Mouse (Mus musculus): ENCODE results near the gene Stard5. TPM values are rescaled to one million over a fixed set of nuclear protein-coding genes. Genes with fewer than 3 reads are reported as not detected.

Stard5 gene
- polyA plus RNA-seq, 1 experiment from 2014 or later, result 35.4 TPM

DNA sequence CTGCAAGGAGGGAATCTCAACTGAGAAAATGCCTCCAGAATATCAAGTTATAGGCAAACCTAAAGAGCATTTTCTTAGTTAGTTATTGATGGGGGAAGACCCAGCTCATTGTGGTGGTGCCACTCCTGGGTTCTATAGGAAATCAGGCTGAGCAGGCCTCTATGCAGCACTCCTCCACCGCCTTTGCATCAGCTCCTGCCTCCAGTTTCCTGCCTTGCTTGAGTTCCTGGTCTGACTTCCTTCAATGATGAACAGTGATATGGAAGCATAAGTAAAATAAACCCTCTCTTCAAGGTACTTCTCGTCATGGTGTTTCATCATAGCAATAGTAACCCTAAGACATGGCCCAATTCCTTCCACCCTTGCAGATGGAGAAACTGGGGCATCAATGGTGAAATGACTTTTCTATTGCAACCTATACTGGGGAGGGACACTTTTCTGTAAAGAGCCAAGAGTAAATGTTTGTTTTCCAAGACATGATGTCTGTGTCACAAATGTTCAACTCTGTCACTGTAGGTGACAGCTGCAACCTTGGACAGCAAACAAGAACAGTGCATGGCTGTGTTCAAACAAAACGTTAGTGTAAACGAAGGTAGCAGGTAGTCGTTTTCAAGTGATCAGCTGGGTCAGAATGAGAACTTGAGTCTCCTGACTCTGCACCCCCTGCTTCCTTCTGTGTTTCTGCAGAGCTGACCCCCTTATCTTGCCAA is 36.3 kb downstream of the Stard5 start:
- Histone ChIP-seq H3K27ac (ENCODE audit: poor library complexity, severe bottlenecking) (no peak overlapping the region), H3K4me1 (replicated peaks) (no peaks in the 10 kb centered on the region), H3K4me3 (no peak overlapping the region), H3K27me3 (replicated peaks) (no peaks in the 10 kb centered on the region), H3K9me3 (replicated peaks) (no peaks in the 10 kb centered on the region), H3K4me2 (no peak overlapping the region), H3K9ac (no peak overlapping the region), H3K36me3 (no peaks in the 10 kb centered on the region)
- ATAC-seq (ENCODE audit: insufficient number of reproducible peaks, low FRiP score), result no peak
- 73% methylated on average over 5 of the region's 5 CpGs for WGBS

DNA sequence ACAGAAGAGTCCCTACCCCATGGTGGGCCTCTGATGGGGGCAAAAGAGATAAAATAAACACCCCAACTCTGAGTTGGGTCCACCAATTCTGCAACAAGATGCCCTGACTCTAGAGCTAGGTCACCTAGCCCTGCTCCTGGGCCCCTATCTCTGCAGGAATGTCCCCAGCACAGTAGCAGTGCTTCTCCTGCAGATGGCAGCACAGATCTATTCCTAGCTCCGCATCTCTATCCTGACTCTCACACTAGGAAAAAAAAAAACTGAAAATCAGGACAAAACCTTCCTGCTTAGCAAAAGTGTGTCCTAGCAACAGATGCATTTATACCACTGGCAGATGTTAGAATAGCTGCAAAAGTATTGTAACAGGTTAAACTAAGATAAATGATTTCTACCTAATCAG is 37.0 kb downstream of the Stard5 start:
- 16% methylated on average over 1 of the region's 1 CpGs for WGBS
- no peak for ATAC-seq (ENCODE audit: insufficient number of reproducible peaks, low FRiP score)
- no peaks in the 10 kb centered on the region for H3K36me3 ChIP-seq
- H3K9me3 ChIP-seq (replicated peaks), result no peaks in the 10 kb centered on the region
- H3K4me2 ChIP-seq, result no peak overlapping the region
- no peak overlapping the region for H3K4me3 ChIP-seq
- H3K4me1 ChIP-seq (replicated peaks), result no peaks in the 10 kb centered on the region
- no peaks in the 10 kb centered on the region for H3K27me3 ChIP-seq (replicated peaks)
- H3K27ac ChIP-seq (ENCODE audit: poor library complexity, severe bottlenecking), result no peak overlapping the region
- no peak overlapping the region for H3K9ac ChIP-seq

DNA sequence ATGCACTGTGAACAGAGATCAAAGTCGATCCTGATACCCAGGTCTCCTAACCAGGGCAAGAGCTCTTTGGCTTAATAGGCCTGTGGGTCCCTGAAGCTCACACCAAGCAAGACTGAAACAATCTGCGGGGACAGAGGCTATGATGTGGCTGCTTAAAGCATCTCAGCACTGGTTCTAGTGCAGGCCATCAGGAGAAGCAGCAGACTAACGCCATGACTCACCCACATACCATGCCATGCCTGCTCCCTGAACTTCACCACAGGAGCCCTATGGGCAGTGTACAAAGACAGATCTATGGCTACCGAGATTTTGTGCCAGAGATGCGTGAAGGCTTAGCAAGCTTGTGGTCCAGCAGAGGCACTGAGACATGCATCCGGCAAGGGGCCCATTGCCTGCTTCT is 39.8 kb downstream of the Stard5 start:
- Histone ChIP-seq H3K9me3 (replicated peaks) (peaks cover 4% of the 10 kb centered on the region; the same call in 1 of the 2 replicates), H3K4me1 (replicated peaks) (no peaks in the 10 kb centered on the region), H3K27ac (ENCODE audit: poor library complexity, severe bottlenecking) (no peak overlapping the region), H3K36me3 (no peaks in the 10 kb centered on the region), H3K9ac (no peak overlapping the region), H3K4me2 (no peak overlapping the region), H3K27me3 (replicated peaks) (no peaks in the 10 kb centered on the region), H3K4me3 (no peak overlapping the region)
- 84% methylated on average over 6 of the region's 6 CpGs for WGBS
- no peak for ATAC-seq (ENCODE audit: insufficient number of reproducible peaks, low FRiP score)

DNA sequence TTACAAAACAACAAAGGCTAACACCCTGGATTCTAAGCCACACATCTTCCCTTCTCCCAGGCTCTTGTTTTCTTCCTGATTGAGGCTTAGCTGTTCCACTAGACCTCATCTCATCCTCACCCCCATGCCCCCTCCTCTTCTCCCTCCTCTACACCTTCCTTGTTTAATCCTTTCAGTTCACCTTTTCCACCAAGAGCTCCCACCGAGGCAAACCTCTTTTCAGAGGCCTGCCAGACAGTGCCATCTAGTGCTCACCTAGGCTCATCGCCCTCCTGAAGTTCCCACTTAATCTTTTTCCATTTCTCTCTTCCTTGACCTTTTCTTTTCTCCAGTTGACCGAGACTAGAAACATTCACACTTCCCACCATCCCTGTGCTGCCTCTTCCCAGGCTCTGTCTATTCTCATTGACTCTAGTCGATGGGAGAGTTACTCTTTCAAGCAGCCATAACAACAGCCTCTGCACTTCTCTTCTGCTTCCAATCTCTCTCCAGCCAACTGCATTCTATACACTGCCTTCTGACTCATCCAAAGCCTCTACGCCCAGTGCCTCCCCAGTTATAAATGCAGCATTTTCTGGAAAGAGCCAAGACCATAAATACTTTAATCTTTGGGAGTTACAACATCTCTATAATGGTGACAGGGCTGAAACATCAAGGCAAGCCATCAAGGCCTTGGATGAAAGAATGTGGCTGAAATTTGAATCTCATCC is 43.9 kb downstream of the Stard5 start:
- Histone ChIP-seq H3K9me3 (replicated peaks) (peaks cover 4% of the 10 kb centered on the region; the same call in 1 of the 2 replicates), H3K4me2 (no peak overlapping the region), H3K27me3 (replicated peaks) (no peaks in the 10 kb centered on the region), H3K36me3 (no peaks in the 10 kb centered on the region), H3K4me3 (no peak overlapping the region), H3K4me1 (replicated peaks) (no peaks in the 10 kb centered on the region), H3K9ac (no peak overlapping the region), H3K27ac (ENCODE audit: poor library complexity, severe bottlenecking) (no peak overlapping the region)
- 23% methylated on average over 5 of the region's 5 CpGs for WGBS
- no peak for ATAC-seq (ENCODE audit: insufficient number of reproducible peaks, low FRiP score)

DNA sequence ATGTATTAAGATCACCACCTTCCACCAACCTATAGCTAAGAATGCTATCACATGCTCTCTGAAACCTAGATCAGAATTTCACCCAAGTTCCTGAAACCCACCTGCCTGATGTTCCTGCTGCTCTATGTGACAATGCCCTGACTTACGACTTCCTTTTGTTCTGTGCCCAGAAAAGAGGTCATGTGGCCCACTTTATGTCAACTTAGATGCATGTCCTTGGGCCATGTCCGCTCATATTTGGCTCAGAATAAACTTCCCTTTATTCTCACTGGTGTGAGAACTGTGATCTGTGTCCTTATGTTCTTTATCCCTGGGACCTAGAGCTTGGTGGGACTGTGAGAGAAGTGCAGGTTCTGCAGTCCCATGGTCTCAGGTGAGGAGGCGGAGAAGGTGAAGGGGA is 45.5 kb downstream of the Stard5 start:
- 71% methylated on average over 3 of the region's 3 CpGs for WGBS

DNA sequence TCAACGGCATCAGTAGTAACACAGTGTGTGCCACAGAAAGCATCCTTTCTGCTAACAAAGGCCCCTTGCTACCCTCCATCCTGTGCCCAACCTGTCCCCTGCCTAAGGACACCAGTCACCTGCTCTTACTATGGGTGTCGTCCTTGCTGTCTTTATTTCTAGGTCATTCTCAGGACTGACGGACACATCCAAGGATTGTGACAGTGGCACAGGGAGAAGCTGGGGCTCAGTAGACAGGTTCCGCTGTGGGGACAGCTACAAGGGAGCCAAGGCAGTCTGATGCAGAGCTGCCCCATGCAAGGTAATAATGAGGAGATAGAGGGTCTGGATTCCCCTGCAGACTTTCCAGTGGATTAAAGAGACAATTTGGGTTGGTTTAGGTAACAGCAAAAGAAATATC is 46.7 kb downstream of the Stard5 start:
- H3K27me3 ChIP-seq (replicated peaks), result no peaks in the 10 kb centered on the region
- 83% methylated on average over 4 of the region's 4 CpGs for WGBS
- H3K27ac ChIP-seq (ENCODE audit: poor library complexity, severe bottlenecking), result no peak overlapping the region
- no peaks in the 10 kb centered on the region for H3K36me3 ChIP-seq
- H3K4me3 ChIP-seq, result no peak overlapping the region
- no peak for ATAC-seq (ENCODE audit: insufficient number of reproducible peaks, low FRiP score)
- peaks cover 4% of the 10 kb centered on the region; the same call in 1 of the 2 replicates for H3K9me3 ChIP-seq (replicated peaks)
- no peak overlapping the region for H3K9ac ChIP-seq
- no peaks in the 10 kb centered on the region for H3K4me1 ChIP-seq (replicated peaks)
- no peak overlapping the region for H3K4me2 ChIP-seq

More for the DNA sequence above, 45.5 kb downstream of the Stard5 start:
- no peaks in the 10 kb centered on the region for H3K4me1 ChIP-seq (replicated peaks)
- no peak overlapping the region for H3K4me2 ChIP-seq
- H3K27me3 ChIP-seq (replicated peaks), result no peaks in the 10 kb centered on the region
- H3K36me3 ChIP-seq, result no peaks in the 10 kb centered on the region
- no peak overlapping the region for H3K9ac ChIP-seq
- no peak for ATAC-seq (ENCODE audit: insufficient number of reproducible peaks, low FRiP score)
- H3K9me3 ChIP-seq (replicated peaks), result peaks cover 4% of the 10 kb centered on the region; the same call in 1 of the 2 replicates
- H3K4me3 ChIP-seq, result no peak overlapping the region
- H3K27ac ChIP-seq (ENCODE audit: poor library complexity, severe bottlenecking), result no peak overlapping the region

DNA sequence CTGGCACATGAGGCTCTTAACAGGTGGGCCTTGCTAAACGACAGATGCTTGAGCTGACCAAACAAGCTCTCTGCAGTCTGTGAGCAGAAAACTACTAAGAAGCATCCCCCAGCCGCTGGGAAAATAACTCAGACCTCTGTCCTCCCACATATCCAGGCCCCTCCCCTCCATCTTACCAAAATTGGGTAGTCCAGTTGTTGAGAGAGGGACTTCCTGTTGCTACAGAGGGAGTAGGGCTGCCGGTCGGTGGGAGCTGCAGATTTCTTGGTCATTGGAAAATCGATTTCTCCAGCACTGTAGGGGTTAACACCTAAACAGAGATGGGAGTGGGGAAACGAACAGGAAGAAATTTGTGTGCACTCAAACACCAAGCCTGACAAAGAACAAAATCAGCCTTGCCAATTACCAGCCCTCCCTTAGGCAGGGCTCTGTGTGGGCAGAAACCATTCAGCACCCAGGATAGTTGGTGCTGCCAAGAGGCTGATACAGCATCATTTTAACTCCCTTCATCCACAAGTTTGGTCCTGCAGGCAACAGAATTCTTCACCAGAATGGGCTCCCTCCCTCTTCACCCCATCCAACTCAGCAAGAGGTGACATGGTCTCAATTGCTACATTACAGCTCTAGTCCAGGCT is 51.0 kb downstream of the Stard5 start:
- no peaks in the 10 kb centered on the region for H3K27me3 ChIP-seq (replicated peaks)
- peaks cover 6% of the 10 kb centered on the region; the same call in 1 of the 2 replicates for H3K4me1 ChIP-seq (replicated peaks)
- no peak for ATAC-seq (ENCODE audit: insufficient number of reproducible peaks, low FRiP score)
- 33% methylated on average over 6 of the region's 6 CpGs for WGBS
- H3K4me3 ChIP-seq, result no peak overlapping the region
- no peak overlapping the region for H3K4me2 ChIP-seq
- H3K36me3 ChIP-seq, result no peaks in the 10 kb centered on the region
- H3K9ac ChIP-seq, result no peak overlapping the region
- H3K27ac ChIP-seq (ENCODE audit: poor library complexity, severe bottlenecking), result no peak overlapping the region
- H3K9me3 ChIP-seq (replicated peaks), result no peaks in the 10 kb centered on the region

DNA sequence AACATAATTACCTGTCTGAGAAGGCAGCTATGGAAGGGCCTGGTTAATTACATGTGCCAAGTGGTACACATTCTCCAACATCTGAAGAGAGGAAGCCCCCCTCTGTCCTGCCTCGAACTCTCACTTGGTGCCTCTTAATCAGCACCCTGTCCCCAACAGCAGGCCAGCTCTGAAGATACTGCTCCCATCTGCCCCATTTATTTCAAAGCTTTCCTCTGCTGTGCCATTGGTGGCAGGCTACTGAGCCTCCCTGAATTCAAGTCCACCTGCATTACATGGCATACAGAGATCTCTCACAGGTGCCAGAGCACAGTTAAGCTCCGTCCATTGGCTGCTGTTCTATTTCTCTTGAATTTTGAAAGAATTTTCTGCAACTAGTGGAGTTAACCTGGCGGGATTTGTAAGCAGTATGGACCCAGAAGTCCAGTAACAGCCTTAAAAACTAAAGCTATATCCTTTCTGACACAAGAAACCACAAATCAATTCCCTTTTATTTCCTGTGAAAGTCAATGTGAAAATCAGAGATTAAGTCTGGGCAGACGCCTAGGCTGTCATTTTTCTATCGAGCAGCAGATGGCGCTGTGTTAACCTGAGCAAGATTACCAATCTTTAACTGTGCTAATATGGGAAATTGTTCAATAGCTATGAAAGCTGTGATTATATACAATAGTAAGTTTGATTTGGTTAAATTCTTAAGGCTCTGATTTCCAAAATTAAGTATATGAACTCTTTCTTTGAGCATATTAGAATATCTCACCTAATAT is 63.9 kb downstream of the Stard5 start:
- no peaks in the 10 kb centered on the region for H3K36me3 ChIP-seq
- H3K9me3 ChIP-seq (replicated peaks), result no peaks in the 10 kb centered on the region; the same call in 1 of the 2 replicates
- H3K4me3 ChIP-seq, result no peak overlapping the region
- H3K27me3 ChIP-seq (replicated peaks), result no peaks in the 10 kb centered on the region
- 28% methylated on average over 6 of the region's 6 CpGs for WGBS
- ATAC-seq (ENCODE audit: insufficient number of reproducible peaks, low FRiP score), result no peak
- H3K4me2 ChIP-seq, result no peak overlapping the region
- no peak overlapping the region for H3K27ac ChIP-seq (ENCODE audit: poor library complexity, severe bottlenecking)
- H3K4me1 ChIP-seq (replicated peaks), result no peaks in the 10 kb centered on the region
- no peak overlapping the region for H3K9ac ChIP-seq

DNA sequence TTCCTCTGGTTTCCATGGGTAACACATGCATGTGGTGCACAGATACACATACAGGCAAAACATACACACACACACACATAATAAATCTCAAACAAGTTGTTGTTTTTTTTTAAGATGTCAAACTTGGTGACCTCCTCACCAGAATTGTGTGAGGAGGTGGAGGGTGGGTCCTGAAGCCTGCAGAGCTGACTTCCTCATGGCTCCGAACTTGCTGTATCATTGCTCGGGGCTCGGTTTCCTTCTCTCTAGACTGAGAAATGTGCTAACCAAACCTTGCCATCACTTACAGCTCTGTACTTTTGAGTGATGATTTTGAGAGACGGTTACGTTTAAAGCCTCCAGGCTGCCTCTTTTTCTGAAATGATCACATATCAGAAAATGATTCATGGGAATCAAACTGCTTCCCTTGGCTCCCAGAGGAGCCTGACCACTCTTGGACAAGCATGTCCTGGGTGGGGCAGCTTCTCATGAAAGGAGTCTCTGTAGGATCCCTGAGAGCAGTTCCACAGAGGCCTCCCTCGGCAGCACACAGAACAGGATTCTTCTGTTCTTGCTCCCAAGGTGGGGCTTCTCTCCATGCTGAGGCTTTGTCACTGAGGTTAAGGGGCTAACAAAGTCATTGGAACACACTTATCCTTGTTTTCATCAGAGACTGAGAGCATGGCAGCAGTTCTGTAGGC is 67.4 kb downstream of the Stard5 start:
- ATAC-seq (ENCODE audit: insufficient number of reproducible peaks, low FRiP score), result no peak
- no peaks in the 10 kb centered on the region for H3K4me1 ChIP-seq (replicated peaks)
- 74% methylated on average over 6 of the region's 6 CpGs for WGBS
- no peaks in the 10 kb centered on the region for H3K27me3 ChIP-seq (replicated peaks)
- H3K27ac ChIP-seq (ENCODE audit: poor library complexity, severe bottlenecking), result no peak overlapping the region
- no peaks in the 10 kb centered on the region; the same call in 1 of the 2 replicates for H3K9me3 ChIP-seq (replicated peaks)
- no peak overlapping the region for H3K9ac ChIP-seq
- H3K4me3 ChIP-seq, result no peak overlapping the region
- H3K36me3 ChIP-seq, result no peaks in the 10 kb centered on the region
- no peak overlapping the region for H3K4me2 ChIP-seq

All from heart, embryonic 12.5 days (tissue).